Mouse (Mus musculus): ENCODE results near the gene Trim40. TPM values are rescaled to one million over a fixed set of nuclear protein-coding genes. Genes with fewer than 3 reads are reported as not detected.
A peak's percentile ranks its signal among the peaks of the same experiment; 100 is the strongest.

The Trim40 gene
- total RNA-seq, 1 experiment, result 0.18 TPM

DNA sequence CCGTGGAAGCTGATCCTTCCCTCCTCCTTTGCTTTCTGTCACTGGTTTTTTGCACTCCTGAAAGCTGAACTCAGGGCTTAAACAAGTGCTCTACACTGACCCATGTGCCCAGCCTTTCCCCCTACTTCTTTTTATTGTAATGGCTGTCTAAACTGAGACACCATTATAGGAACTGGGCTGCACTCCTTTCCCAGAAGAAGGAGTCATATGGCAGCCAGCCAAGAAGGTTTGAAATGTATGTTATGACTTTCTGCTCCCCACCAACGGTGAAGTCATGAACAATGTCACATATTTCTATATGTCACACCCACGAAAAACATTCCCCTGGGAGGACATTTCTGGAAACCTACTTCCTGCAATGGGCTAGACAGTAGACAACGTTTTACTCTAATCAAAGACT, 15.3 kb downstream of the Trim40 start:
- DNase-seq (ENCODE audit: low read depth, low spot score), result no peak
- H3K9me3 ChIP-seq (ENCODE audit: control insufficient read depth, insufficient read depth, low read depth, low read length), result no peaks in the 10 kb centered on the region
- TF ChIP-seq ZC3H11A (IDR thresholded peaks at IDR 0.05; ENCODE audit: borderline replicate concordance, low read depth, low read length), result no peak
- TF ChIP-seq HCFC1 (IDR thresholded peaks at IDR 0.05; ENCODE audit: borderline replicate concordance, insufficient read depth, low read length), result no peak
- no peak for TF ChIP-seq ZNF384 (IDR thresholded peaks at IDR 0.05; ENCODE audit: low read depth, low read length)
- no peak for TF ChIP-seq CHD2 (IDR thresholded peaks at IDR 0.05; ENCODE audit: low read depth, low read length)
- TF ChIP-seq MAFK (IDR thresholded peaks at IDR 0.05; ENCODE audit: insufficient read depth, low read depth, low read length), result no peak
- in situ Hi-C loops (cut with MboI; ENCODE audit: low sequenced_read_pairs in 2 of 2, unreplicated experiment in 2 of 2), result no loop called here
- H3K4me3 ChIP-seq (ENCODE audit: insufficient read depth in 1 of 2, low read depth in 1 of 2, low read length in 2 of 2, poor library complexity in 1 of 2, severe bottlenecking in 1 of 2), result no peak overlapping the region
- H3K27ac ChIP-seq (ENCODE audit: insufficient read depth, low read depth, low read length, poor library complexity, severe bottlenecking), result no peak overlapping the region
- H3K4me1 ChIP-seq (ENCODE audit: control insufficient read depth in 2 of 2, insufficient read depth in 2 of 2, low read length in 2 of 2, poor library complexity in 1 of 2), result peaks cover 0 to 3% of the 10 kb centered on the region in 2 experiments; a peak in 1 of 4 replicates
- no peaks in the 10 kb centered on the region for H3K36me3 ChIP-seq (ENCODE audit: control insufficient read depth, insufficient read depth, low read length, poor library complexity, severe bottlenecking)
- H3K9ac ChIP-seq (ENCODE audit: insufficient read depth, low read depth, low read length, poor library complexity, severe bottlenecking), result no peak overlapping the region

DNA sequence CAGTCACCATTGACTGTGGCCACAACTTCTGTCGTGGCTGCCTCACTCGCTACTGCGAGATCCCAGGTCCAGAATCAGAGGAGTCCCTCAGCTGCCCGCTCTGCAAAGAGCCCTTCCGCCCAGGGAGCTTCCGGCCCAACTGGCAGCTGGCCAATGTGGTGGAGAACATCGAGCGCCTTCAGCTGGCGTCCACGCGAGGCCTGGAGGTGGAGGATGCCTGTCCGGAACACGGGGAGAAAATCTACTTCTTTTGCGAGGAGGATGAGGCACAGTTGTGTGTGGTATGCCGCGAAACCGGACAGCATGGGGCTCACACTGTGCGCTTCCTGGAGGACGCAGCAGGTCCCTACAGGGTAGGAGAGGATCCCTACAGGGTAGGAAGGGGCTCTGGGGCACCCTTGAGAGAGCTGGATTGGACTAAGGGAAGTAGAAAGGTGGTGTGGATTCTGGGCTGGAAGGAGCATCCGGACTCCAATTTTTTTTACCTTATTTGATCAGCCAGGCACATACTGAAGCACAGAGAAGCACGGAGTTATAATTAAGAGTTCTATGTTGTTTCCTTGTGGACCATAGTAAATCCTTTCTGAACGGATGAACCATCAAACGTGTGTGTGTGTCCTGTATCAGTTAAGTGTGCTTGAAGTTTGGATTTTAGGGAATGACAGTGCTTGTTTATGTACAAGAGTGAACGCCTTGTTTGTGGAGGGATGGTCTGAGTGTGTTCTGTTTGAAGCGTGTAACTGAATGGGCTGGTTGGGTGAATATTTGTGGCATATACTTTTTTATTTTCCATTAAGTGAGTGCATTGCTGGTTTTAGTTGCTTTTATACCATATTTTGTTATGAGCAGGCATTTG, 19.7 kb downstream of the Trim40 start:
- H3K27ac ChIP-seq (ENCODE audit: insufficient read depth, low read depth, low read length, poor library complexity, severe bottlenecking), result no peak overlapping the region
- in situ Hi-C loops (cut with MboI; ENCODE audit: low sequenced_read_pairs in 2 of 2, unreplicated experiment in 2 of 2), result no loop called here

GRCm38 (mm10) chr17:36869284-36869954, 20.5 kb downstream of the Trim40 start, which contains the start of gene Trim10:
TSS of gene Trim10 (plus strand) at chr17:36869574.
- DNase-seq (ENCODE audit: low read depth, low spot score), result no peak
- H3K27ac ChIP-seq (ENCODE audit: insufficient read depth, low read depth, low read length, poor library complexity, severe bottlenecking), result no peak within 1 kb of the TSS
- peak within 1 kb of the TSS; percentile 19 to 26; a peak in 2 of 4 replicates for H3K4me3 ChIP-seq (ENCODE audit: insufficient read depth in 1 of 2, low read depth in 1 of 2, low read length in 2 of 2, poor library complexity in 1 of 2, severe bottlenecking in 1 of 2)
- TF ChIP-seq CHD2 (IDR thresholded peaks at IDR 0.05; ENCODE audit: low read depth, low read length), result no peak
- H3K9ac ChIP-seq (ENCODE audit: insufficient read depth, low read depth, low read length, poor library complexity, severe bottlenecking), result no peak within 1 kb of the TSS
- peaks cover 0 to 12% of the 10 kb centered on the region in 2 experiments; a peak in 1 of 4 replicates for H3K4me1 ChIP-seq (ENCODE audit: control insufficient read depth in 2 of 2, insufficient read depth in 2 of 2, low read length in 2 of 2, poor library complexity in 1 of 2)
- no peaks in the 10 kb centered on the region for H3K9me3 ChIP-seq (ENCODE audit: control insufficient read depth, insufficient read depth, low read depth, low read length)
- in situ Hi-C loops (cut with MboI; ENCODE audit: low sequenced_read_pairs in 2 of 2, unreplicated experiment in 2 of 2), result no loop called here
- no peaks in the 10 kb centered on the region for H3K36me3 ChIP-seq (ENCODE audit: control insufficient read depth, insufficient read depth, low read length, poor library complexity, severe bottlenecking)

More for the DNA sequence above, 19.7 kb downstream of the Trim40 start:
- H3K9me3 ChIP-seq (ENCODE audit: control insufficient read depth, insufficient read depth, low read depth, low read length), result no peaks in the 10 kb centered on the region
- DNase-seq (ENCODE audit: low read depth, low spot score), result no peak
- H3K9ac ChIP-seq (ENCODE audit: insufficient read depth, low read depth, low read length, poor library complexity, severe bottlenecking), result no peak overlapping the region
- TF ChIP-seq ZC3H11A (IDR thresholded peaks at IDR 0.05; ENCODE audit: borderline replicate concordance, low read depth, low read length) (no peak), HCFC1 (IDR thresholded peaks at IDR 0.05; ENCODE audit: borderline replicate concordance, insufficient read depth, low read length) (no peak), ZNF384 (IDR thresholded peaks at IDR 0.05; ENCODE audit: low read depth, low read length) (no peak), MAFK (IDR thresholded peaks at IDR 0.05; ENCODE audit: insufficient read depth, low read depth, low read length) (no peak), CHD2 (IDR thresholded peaks at IDR 0.05; ENCODE audit: low read depth, low read length) (no peak)
- H3K36me3 ChIP-seq (ENCODE audit: control insufficient read depth, insufficient read depth, low read length, poor library complexity, severe bottlenecking), result no peaks in the 10 kb centered on the region
- peak overlapping the region; percentile 19 to 26; a peak in 2 of 4 replicates for H3K4me3 ChIP-seq (ENCODE audit: insufficient read depth in 1 of 2, low read depth in 1 of 2, low read length in 2 of 2, poor library complexity in 1 of 2, severe bottlenecking in 1 of 2)
- H3K4me1 ChIP-seq (ENCODE audit: control insufficient read depth in 2 of 2, insufficient read depth in 2 of 2, low read length in 2 of 2, poor library complexity in 1 of 2), result peaks cover 0 to 12% of the 10 kb centered on the region in 2 experiments; a peak in 1 of 4 replicates

DNA sequence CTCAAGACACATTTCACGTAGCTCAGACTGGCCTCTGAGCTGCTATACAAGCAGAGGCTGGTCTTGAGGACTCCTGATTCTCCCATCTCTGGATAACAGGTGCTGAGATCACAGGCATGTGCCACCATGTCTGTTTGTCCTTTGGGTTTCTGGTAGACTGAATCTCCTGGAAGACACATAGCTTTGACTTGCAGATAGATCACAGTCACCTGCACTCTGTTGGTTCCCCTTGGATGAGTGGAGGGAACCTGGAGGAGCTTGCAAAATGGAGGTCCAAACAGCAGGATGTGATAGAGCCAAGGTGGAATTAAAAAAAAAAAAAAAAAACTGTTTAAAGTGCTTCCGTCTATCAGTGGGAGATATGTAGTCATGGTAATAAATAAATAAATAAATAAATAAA, 21.1 kb downstream of the Trim40 start:
- Histone ChIP-seq H3K4me1 (ENCODE audit: control insufficient read depth in 2 of 2, insufficient read depth in 2 of 2, low read length in 2 of 2, poor library complexity in 1 of 2) (peaks cover 0 to 12% of the 10 kb centered on the region in 2 experiments; a peak in 1 of 4 replicates), H3K27ac (ENCODE audit: insufficient read depth, low read depth, low read length, poor library complexity, severe bottlenecking) (no peak overlapping the region), H3K9ac (ENCODE audit: insufficient read depth, low read depth, low read length, poor library complexity, severe bottlenecking) (no peak overlapping the region), H3K36me3 (ENCODE audit: control insufficient read depth, insufficient read depth, low read length, poor library complexity, severe bottlenecking) (no peaks in the 10 kb centered on the region), H3K4me3 (ENCODE audit: insufficient read depth in 1 of 2, low read depth in 1 of 2, low read length in 2 of 2, poor library complexity in 1 of 2, severe bottlenecking in 1 of 2) (no peak overlapping the region), H3K9me3 (ENCODE audit: control insufficient read depth, insufficient read depth, low read depth, low read length) (no peaks in the 10 kb centered on the region)
- in situ Hi-C loops (cut with MboI; ENCODE audit: low sequenced_read_pairs in 2 of 2, unreplicated experiment in 2 of 2), result no loop called here
- TF ChIP-seq ZNF384 (IDR thresholded peaks at IDR 0.05; ENCODE audit: low read depth, low read length), result no peak
- DNase-seq (ENCODE audit: low read depth, low spot score), result no peak

Measured in ES-E14 (cell line).